Mouse (Mus musculus): ENCODE measurements at regions not wholly inside any gene's neighbourhood (a gene's known extent, or its start where the extent isn't known, plus 50 kb on each side); places are given as distances from the start of the nearest gene placed in this dataset.

DNA sequence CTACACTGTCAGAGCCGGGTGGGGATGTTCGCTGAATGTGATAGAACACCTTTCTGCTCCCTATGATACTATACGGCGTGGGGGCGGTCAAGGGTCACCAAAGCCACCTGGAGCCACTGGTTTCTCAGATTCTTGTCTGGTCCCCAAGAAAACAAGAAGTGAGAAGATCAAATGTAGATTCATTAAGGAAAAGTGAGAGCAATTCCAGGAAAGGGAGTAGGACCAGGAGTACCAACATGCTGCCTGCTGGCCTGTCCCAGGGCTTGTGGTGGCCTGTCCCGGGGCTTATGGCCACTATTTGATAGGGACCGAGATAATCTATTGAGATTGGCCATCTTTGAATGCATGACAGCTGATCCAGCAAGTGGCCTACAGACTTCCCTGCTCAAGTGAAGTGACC is 58.8 kb upstream of the Fut8 start:
- no peak for DNase-seq (ENCODE audit: low spot score in 2 of 2)

DNA sequence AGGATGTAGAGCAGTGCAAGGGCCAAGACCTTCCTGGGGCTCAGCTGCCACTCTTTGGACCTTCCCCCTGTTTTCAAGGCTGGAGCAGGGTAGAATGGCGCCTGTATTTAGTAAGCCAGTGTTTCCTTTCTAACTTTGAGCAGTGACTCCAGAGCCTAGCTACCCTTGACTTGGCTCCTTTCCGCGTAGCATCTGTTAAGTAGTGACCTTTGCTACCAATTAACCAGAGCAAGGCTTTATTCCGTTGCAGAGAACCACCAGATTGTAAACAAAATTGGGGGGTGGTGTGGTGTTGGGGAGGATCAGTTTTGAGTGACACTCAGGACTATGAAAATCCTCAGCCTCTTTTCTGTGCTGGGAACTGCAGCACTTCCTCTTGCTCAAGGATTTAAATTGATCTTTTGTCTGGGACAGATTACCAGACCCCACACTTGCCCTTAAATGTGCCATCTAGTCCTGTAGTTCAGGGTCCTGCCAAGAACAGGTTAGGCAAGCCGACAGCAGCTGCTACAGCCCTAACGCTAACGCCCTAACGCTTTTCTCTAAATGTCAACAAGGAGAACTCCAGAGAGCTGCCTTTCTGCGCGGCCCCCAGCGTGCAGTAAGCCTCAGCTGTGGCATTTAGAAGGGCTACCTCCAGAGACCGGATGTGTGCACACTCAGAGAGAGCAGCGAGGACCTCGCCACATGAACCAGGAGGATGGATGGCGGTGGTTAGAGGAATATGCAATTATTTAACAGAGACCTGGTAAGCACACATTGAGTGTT is 59.9 kb upstream of the Fut8 start:
- no peak for DNase-seq (ENCODE audit: low spot score in 2 of 2)

DNA sequence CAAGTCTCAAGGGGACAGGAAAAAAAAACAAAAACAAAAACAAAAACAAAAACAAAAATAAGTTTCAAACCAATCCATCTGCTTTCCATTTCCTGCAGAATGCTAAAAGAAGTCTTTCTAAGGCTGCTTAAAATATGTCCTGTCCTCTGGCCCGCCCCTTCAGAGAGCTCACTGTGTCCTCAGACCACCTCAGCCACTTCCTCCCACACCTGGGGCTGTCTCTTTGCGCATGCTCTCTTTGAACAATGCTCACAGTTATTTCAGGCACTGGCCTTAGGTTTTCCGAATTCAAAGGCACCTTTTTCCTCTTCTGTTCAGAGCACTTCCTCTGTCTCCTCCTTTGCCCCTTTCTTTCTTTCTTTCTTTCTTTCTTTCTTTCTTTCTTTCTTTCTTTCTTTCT is 60.6 kb upstream of the Fut8 start:
- DNase-seq (ENCODE audit: low spot score in 2 of 2), result no peak

DNA sequence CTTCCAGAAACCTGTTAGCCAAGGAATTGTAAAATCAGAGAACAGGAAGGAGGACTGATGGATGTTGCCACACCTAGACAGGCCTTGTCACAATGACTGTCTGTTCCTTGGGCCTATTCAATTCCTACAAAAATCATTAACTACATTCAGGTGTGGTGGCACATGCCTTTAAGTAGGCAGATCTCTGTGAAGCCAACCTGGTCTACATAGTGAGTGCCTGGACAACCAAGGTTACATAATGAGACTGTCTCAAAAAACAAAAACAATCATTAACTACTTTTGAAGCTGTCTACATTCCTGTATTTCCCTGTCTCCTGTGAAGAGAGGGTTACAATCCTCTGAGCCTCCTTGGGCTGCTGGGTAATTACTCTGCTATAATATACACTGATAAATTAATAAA is 63.9 kb upstream of the Fut8 start:
- DNase-seq (ENCODE audit: low spot score in 2 of 2), result no peak

DNA sequence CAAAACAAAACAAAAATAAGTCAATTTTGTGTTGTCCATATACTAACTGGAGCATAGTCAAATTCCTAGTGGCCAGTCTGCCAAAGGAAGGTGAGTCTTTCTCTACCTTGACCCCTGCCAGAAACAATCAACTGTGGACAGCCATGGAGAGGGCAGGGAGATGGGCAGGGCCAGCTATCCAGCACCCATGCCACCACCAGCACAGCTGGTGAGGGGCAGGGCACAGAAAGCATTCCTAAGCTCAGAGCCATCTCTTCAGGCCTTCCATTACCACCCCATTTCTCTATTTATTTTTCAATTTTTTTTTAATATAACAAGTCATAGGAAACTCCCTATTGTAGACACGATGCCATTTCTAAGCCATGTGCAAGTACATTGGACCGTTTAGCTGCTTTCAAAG is 65.4 kb upstream of the Fut8 start:
- DNase-seq (ENCODE audit: low spot score in 2 of 2), result no peak

DNA sequence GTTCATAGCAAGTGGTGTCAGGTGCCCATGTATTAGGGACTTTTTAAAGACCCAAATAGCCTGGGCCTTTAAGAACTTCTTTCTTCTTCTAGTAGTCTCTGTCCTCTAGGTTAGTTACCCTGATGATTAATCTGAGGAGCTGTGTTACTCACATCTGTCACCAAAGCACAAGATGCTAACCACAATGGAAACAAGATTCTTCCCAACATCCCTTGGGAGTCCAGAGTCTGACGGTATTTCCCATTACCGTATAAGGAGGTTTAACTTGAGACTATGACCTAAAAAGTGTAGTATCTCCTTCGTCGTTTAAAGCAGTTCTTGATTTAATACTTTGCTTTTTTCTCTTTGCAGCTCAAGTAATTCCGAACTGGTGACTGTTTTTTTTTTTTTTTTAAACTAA is 67.7 kb upstream of the Fut8 start:
- DNase-seq (ENCODE audit: low spot score in 2 of 2), result no peak

DNA sequence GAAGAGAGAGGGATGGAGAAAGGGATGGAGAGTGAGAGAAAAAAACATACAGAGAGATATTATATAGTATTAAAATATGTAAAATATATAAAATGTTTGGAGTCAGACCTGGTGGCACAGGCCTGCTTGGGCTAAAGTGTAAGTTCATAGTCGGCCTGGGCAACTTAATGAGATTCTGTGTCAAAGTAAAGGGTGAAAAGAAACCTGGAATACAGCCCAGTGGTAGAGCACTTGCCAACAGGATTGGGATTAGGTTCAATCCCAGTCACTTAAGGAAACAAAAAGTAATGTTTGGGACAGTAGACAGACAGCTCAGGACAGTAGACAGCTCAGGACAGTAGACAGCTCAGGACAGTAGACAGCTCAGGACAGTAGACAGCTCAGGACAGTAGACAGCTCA is 69.6 kb upstream of the Fut8 start:
- DNase-seq (ENCODE audit: low spot score in 2 of 2), result no peak

DNA sequence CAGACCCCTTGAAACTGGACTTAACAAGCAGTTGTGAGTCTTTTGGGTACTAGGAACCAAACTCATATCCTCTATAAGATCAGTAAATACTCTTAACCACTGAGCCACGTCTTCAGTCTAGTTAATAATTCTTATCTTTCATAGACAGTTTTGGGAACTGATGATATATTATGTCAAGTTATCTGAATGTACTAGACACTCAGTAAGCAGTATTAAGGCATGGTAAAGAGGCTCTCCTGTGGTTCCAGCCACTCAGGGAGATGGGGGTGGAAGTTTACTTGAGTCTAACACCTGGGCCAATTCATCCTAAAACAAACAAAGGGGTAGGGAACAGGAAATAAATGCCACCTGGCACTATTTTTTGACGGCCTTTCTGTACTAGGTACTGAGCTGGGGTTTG is 81.2 kb upstream of the Fut8 start:
- DNase-seq (ENCODE audit: low spot score in 2 of 2), result no peak

DNA sequence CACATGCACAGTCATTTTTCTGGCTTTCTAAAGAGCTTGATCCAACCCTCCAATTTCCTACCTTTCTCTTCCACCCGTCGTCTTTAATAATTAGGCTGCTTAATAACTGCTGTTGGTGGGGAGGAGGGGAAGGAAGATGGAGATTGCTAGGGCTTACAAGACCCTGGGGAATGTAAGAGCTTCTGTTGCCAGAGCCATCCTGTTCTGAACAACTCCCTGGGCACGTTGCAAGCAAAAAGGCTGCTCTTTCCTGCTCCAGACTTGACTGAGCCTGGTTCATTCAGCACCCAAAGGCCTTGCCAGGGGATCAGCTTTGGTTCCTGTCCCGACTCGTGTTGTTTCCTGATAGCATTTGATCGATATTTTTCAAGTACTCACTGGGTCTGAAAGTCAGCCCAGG is 82.3 kb upstream of the Fut8 start:
- no peak for DNase-seq (ENCODE audit: low spot score in 2 of 2)

DNA sequence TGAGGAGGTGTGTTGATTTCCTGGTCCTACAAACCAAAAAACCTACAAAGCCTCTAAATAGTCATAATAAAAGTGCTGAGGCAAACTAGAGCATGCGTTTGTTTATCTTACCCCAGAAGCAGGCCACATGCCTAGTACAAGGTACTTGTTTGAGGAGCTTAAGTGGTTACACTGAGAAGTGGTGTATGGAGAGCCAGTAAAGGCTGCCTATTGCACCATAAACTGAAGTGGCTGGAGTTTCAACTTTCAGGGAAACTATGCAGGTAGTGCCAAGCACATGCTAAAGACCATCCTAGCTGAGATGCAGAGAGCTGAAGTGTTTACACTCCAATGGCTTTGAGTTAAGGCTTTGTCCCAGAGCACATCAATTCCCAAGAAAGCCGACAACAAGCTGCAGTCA is 86.5 kb upstream of the Fut8 start:
- DNase-seq (ENCODE audit: low spot score in 2 of 2), result no peak

DNA sequence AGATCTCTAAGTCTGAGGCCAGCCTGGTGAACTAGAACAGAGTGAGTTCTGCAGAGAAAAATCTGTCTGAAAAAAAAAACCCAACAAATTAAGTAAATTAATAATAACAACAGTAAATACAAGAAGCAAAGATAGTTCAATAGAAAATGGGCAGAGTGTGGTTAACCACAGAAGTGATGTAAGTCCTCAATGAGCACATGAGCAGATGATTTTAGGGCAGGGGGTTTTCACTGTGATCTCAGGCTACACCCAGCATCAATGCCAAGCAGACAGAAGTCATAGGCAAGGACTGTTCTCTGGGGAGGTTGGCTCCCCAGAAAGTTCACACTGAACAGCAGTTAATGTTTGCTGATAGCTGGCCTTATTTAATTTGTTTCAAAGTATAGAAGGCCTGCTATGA is 88.1 kb upstream of the Fut8 start:
- DNase-seq (ENCODE audit: low spot score in 2 of 2), result no peak

DNA sequence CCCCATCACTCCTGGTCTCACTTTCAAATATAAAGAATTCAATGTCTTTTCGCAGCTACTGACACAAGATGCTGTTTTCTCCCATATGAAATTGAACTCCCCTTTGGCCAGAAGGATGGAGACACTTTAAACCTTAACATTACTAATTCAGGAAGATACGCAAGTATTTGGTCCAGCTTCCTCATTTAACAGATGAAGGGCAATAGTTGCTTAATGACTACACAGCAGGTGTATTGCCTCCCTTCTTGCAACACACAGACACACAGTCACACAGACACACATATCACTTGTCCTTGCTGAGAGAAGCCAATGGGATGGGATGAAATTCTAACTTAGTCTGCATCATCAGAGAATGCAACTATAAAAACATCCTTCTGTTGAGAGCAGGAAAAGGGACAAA is 89.8 kb upstream of the Fut8 start:
- DNase-seq (ENCODE audit: low spot score in 2 of 2), result no peak

DNA sequence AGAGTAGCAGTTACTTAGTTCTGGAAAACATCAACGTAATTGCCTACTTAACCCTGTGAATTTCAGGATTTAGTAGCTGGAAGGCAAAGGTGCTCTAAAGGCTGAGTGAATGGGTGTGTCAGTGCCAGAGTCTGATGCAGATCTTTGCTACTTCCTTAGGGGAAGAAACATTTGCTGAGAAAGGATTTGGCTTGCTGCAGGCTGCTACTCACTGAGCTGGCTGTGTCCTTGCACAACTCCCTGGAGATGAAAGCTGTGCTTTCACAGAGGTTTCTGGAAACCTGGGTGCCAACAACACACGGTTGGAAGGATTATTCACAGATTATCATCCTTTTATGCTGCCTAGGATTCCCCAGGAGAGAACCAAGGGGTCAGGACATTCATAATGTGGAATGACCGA is 94.0 kb upstream of the Fut8 start:
- no peak for DNase-seq (ENCODE audit: low spot score in 2 of 2)

DNA sequence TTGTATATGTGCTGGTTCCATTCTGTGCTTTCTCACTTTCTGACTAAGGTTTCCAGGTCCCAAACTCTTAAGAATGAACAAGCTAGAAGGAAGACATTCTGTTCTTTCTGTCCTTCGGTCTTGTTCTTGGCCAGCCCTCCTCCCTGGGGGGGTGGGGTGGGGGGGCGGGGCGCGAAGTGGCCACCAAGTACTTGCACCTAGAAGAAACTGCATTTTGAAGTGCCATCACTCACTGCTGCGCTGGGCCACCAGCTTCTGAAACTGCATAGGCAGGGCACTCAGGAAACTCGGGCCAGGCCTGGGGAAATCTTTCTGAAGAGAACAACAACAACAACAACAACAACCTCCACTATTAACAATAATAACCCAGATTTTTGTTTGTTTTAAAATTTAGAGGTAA is 94.4 kb upstream of the Fut8 start:
- no peak for DNase-seq (ENCODE audit: low spot score in 2 of 2)

DNA sequence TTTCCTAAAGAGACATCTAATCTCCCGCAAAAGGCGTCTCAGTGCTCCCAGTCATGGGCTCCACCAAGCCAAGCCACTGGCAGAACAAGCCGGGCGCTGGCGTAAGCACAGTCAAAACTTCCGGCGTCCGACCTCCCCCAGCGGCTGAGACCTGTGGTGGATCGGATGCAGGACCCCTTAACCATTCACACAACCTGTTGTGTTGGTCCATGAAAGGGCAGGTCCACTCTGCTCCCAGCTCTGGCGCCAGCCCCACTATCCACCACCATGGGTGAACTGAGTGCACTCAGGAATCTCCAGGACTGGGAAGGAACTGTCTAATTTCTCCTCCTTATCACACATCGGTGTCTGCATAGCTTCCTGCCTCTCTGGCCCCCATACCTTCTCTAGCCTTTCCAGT is 94.8 kb upstream of the Fut8 start:
- no peak for DNase-seq (ENCODE audit: low spot score in 2 of 2)

DNA sequence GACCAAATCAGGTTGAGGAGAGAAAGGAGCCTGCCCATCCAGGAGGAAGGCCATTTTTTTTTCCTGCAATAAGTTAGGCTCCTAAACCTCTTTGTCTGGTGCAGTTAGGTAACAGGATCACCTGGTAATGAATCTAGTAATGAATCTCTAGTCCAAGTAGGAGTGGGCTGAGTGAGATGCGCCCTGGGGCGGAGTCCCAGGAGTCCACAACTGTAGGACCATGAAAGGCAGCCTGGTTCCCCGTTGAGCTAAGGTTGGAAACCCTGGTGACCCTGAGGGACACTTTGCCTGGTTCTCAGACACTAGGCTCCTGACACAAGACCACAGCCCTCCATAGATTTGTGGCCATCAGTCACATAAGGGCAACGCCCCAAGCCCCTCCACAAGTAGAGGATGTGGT is 95.7 kb upstream of the Fut8 start:
- DNase-seq (ENCODE audit: low spot score in 2 of 2), result no peak

DNA sequence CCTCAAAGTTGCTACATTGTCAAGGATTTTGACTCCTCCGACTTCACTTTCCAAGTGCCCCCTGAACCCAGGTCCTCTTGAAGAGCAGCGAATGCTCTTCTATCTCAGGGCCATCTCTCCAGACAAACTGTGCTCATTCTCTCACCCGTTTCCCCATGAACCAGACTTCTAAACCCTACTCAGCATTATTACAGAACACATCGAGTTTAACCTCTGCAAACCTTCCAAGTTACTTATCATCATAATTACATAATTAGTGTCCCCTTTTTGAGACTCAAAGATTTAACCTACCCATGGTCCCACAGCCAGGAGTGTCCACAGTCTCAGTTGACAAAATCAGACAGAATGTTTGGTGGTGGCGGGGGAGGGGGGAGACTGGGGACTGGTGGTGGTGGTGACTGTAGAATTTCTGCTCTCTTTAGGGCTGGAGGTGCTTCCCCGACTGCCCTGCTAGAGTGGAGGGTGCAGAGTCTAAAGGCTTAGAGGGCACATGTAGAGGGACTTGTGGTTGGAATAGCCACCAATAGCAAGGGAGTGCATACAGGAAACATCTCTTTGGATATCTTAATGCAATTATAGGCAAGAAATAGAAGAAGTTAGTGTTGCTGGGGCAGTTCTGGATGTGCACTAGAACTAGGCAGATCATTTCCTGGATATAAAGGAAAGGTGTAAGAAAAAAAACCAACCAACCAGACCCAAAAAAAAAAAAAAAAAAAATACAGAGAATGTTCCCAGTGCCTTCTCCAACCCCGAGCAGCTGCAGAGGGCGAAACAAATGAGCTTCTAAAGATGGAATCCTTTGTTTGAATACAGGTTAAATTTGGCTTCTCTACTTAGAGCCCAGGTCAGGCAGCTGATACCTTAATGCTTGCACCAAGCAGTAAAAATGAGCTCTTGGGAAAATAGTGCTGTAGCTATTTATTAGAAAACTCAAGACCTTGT is 96.4 kb upstream of the Fut8 start:
- no peak for DNase-seq (ENCODE audit: low spot score in 2 of 2)

DNA sequence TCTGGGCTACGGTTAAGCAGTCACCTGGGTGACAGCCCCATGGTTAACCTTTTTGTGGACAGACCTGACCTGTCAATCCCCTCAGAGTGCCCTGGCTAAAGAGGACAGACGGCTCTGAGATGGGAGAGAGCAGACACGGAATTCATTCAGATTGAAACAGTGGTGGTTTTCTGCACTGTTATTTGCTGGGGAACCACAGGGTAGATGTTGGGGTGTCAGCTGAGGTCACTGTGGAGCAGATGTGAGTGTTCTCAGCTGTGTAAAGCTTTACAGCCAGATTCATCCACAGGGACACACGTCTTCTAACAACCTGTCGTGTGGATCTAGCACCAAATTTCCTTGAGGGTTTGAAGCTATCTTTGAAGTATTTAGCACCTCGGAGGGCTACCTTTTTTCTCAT is 97.3 kb upstream of the Fut8 start:
- no peak for DNase-seq (ENCODE audit: low spot score in 2 of 2)

DNA sequence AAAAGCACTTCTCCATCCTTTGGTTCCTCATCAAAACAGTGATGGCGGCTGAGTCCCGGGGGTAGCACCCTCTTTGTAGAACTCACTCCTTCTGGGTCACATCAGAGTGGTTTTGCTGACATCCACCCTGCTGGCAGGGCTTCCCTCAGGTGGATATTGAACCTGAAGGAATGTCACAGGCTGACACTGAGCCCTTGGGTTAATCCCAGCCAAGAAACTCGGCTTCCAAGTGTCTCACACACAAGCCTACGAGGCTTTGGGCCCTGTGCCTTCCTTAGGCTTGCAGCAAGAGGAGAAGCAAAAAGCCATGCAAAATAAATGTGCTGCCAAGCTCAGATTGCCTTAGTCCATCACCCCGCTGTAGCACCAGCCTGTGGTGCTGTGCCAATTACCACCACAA is 97.8 kb upstream of the Fut8 start:
- DNase-seq (ENCODE audit: low spot score in 2 of 2), result no peak

DNA sequence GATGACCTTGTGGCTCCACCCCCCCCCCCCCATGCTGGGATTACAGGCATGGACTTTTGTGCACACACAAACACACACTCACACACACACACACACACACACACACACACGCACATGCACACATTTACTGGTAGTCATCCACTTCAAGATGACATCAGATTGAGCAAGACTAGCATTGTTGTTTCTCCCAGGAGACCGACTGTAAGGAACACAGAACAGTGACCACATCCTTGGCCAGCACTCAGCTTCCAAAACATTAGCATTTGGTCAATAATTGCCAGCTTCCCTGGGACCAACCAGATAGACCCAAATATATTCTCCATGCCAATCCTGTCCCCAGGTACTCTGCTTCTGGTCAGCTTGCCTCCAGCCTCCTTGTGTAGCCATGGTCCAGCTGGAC is 98.2 kb upstream of the Fut8 start:
- no peak for DNase-seq (ENCODE audit: low spot score in 2 of 2)

DNA sequence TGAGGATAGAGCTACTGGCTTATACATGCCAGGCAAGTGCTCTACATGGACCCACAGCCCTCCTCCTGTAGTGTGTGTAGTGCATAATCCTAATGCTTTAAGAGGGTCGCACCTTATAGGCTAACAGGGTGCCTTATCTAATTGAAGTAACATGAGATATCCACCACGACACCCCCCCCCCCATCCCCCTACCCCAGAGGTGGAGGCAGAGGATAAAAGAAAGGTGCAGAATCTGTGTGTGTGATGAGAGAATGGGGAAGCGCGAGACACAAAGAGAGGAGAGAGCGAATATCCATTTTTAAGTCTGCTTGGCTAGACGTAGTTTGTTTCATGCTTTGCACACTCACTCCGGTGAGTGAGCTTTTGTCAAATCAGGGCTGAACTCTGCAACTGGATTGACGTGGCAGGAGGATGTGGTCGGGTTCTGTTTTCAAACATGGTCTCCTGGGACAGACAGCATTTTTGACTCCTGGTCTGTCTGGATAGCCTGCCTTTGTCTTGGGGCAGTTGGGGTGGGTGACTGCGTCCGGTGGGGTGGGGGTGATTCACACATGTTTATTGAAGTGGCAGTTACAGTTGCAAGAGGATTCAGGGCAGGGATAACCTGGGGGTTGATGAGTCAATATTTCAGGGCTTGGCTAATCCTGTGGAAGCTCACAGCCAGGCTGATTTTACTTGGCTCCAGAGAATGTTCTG is 99.3 kb upstream of the Fut8 start:
- no peak for DNase-seq (ENCODE audit: low spot score in 2 of 2)

DNA sequence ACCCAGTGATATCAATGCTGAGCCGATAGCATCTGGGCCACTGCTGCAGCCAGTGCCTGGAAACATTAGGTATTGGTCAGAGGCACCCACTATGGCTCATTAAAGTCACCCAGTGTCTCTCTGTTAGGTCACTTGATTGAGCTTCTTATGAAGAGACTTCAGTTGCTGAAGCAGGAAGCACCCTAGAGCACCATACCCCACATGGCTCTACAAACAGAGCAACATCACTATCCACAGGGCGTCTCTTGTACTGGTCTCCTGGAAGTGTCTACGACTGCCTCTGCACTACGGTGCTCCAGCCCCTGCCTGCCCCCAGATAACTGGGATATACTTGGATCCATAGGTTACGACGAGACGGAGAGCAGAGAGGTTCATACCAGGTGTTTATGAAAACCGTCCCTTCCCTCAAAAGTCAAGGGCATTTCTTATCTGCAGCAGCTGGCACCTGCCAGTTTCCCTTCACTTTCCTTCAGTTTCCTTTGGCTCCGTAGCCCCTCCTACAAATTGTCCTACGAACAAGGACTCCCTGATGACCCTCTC is 100.6 kb upstream of the Fut8 start:
- DNase-seq (ENCODE audit: low spot score in 2 of 2), result no peak
